Mouse (Mus musculus): ENCODE data around the gene Ifi27l2a. TPM values are rescaled to one million over a fixed set of nuclear protein-coding genes. Genes with fewer than 3 reads are reported as not detected.
"Not testable (repeated sequence)": the region's sequence is repeated elsewhere in the genome, so short reads cannot be mapped to it uniquely, and the experiment has no call there.

Ifi27l2a gene
- 433 and 468 TPM in 2 replicates for total RNA-seq (2015)
- total RNA-seq (2017), result 365 and 515 TPM in 2 replicates

DNA sequence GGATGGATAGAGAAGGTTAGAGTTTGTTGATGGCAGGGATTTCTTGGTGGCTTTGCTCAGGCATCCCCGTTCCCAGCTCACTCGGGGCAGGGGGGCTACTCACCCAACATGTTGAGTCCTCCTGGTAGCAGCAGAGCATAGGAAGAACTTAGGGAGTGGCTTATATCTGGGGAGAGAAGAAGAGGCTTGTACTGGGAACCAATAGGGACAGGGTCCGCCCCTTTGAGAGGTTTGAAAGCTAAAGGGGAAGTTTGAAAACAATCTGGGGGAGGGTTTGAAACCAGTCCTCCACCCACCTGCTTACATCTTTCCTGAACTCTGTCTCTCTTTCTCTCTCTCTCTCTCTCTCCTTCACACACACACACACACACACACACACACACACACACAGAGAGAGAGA, at the start of gene Ifi27l2a:
Gene Ifi27l2a (minus strand): TSS at position 157 of the 400 bp plus-strand sequence.
- ATAC-seq (ENCODE audit: poor library complexity, severe bottlenecking), result peak; percentile 91

DNA sequence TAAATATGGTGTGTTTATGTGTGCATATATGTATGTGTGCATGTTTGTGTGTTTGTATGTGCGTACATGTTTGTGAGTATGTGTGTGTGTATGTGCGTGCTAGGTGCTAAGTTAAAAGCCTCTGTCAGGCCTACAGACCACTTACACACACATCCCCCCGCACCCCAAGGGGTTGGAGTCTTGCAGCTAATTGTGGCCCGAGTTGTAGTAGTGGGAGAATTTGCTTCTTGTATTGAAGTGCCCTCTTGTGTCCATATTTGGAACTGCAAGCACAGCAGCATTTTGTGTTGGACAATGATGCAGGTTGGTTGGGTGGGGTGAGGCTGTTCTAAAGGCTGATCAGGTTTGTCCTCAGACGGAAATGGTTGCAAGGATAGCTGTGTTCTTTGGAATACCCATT, 49.3 kb upstream of the Ifi27l2a start:
- peak; percentile 76 for ATAC-seq (ENCODE audit: poor library complexity, severe bottlenecking)

- ATAC-seq (ENCODE audit: poor library complexity, severe bottlenecking), result no peak
These were observed 47.7 kb upstream of the Ifi27l2a start for GRCm38 (mm10) chr12:103491091-103491730.

DNA sequence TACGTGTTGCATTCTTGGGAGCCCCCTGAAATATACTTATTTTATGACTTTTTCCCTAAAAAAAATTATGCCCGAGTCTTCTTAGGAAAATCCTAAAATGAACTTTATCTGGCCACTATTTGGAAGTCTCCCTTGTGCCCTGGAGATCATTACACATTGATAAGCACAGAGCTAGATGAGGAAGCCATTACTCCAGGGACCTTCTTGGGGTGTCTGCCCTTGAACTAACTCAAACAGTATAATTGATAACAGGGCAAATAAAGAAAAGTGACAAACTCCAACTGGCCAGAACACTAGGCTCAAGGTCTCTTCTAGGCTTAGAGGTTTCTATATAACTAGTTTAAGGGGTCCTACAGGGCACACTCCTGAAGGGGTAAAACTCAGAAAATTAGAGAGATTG, 44.3 kb upstream of the Ifi27l2a start:
- no peak for ATAC-seq (ENCODE audit: poor library complexity, severe bottlenecking)

DNA sequence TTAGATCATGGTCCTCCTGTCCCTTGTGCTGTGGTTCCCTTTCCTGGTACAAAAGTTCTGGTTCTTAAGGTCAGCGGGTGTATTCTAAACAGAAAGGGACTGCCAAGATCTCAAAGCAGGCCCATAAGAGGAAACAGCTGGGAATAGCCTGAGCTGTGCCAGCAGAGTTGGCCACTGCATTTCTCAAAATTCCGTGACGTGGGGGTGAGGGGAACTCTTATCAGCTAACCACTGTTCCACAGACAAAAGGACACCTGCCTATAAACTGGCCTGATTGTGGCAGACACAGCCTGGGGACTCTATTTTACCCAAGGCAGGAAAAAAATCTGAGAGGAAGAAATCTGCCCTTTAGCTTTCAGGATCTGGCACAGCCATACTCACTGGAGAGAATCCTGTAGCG, 43.8 kb upstream of the Ifi27l2a start:
- ATAC-seq (ENCODE audit: poor library complexity, severe bottlenecking), result no peak

DNA sequence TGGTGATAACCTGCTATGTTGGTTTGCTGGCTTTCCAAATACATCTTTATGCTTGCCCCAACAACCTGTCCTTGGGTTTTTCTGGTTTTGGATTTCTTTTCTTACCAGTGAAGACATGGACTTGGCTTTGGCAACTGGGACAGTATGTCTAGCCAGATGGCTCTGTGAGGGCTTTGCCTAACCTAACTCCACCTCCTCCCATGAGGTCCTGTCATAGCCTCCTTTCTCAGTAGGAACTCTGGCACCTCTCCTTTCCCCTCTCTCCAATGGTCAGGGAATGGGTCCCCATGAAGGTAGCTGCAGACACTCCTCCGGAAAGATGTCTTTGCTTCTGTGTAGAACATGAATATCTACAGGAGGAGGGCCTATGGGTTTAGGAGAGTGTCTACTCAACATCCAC, 43.2 kb upstream of the Ifi27l2a start:
- no peak for ATAC-seq (ENCODE audit: poor library complexity, severe bottlenecking)

DNA sequence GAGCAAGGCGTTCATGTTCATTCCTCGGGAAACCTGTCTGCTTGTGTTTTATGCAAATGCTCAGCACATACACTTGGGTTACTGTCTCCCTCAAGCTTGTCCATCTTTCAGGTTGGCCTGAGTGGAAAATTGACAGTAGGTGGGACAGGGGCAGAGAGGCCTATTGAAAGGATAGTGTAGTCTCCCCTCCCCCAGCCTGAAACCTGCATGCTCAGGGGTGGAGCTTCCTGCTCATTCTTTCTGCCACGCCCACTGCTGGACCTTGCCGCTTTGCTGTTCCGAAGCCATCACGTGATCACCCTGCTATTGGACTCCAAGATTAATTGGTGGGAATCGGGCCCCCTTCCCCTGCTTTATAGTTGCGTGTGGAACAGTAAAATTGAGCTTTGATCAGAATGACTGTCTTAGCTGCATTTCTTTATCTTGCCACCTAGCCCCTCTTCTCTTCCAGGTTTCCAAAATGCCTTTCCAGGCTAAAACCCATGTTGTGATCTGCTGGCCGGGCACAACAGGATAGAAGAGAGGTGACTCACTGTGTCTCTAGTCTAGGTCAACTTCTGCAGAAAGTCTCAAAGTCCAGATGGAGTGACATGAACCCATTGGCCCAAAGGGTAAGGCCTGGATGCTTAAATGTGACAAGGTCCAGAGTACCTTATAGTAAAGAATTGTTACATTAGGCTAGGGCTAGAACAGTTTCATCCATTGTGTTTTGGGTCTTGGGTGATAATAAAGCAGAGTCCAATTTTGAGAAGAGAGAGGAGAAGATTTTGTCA, 40.9 kb upstream of the Ifi27l2a start:
- ATAC-seq (ENCODE audit: poor library complexity, severe bottlenecking), result not testable (repeated sequence)

- ATAC-seq (ENCODE audit: poor library complexity, severe bottlenecking), result no peak
These were observed 39.3 kb upstream of the Ifi27l2a start for GRCm38 (mm10) chr12:103482781-103483180.

DNA sequence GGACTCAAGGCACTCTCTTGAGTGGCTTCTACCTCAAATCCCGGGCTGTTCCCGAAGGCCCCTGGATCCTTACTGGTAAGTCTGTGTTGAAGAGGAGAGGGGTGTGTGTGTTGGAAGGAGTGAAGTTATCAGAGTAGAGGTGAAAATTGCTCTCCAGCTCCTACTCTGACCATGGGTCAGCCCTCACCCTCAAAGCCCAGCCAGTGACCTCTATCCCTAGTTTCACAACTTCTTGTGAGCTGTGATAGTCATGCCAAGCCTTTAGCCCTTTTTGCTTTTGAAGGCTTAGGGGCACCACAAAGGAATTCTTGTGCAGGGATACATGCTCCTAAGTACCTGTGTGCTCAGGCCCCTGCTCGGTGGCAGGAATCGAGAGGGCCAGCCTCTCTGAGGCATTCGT, 38.2 kb upstream of the Ifi27l2a start:
- ATAC-seq (ENCODE audit: poor library complexity, severe bottlenecking), result no peak

GRCm38 (mm10) chr12:103477461-103478015, 34.1 kb upstream of the Ifi27l2a start:
- ATAC-seq (ENCODE audit: poor library complexity, severe bottlenecking), result no peak

- no peak for ATAC-seq (ENCODE audit: poor library complexity, severe bottlenecking)
These were observed 33.4 kb upstream of the Ifi27l2a start for GRCm38 (mm10) chr12:103476779-103477389.

- ATAC-seq (ENCODE audit: poor library complexity, severe bottlenecking), result no peak
These were observed 31.0 kb upstream of the Ifi27l2a start for GRCm38 (mm10) chr12:103474481-103474880.

DNA sequence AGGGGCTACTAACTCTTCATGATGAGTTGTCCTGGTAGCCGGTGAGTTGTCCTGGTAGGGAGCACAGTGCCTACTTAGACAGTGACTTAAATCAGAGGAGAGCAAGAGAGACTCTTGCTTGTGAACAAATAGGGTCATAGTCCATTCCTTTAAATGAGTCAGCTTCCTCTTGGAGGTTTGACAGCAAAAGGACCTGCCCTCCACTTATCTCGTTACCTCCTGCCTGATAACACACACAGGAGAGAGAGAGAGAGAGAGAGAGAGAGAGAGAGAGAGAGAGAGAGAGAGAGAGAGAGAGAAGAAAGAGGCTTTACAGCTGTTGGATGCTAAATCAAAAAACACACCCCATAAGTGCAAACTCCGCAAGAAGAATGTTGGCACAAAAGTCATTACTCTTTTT, 13.7 kb upstream of the Ifi27l2a start, which contains the start of gene Ifi27l2b:
Gene Ifi27l2b (minus strand): TSS at position 84 of the 400 bp plus-strand sequence.
- ATAC-seq (ENCODE audit: poor library complexity, severe bottlenecking), result no peak

- ATAC-seq (ENCODE audit: poor library complexity, severe bottlenecking), result not testable (repeated sequence)
These were observed 13.2 kb upstream of the Ifi27l2a start for GRCm38 (mm10) chr12:103456727-103457126.

- no peak for ATAC-seq (ENCODE audit: poor library complexity, severe bottlenecking)
These were observed 9.9 kb upstream of the Ifi27l2a start for GRCm38 (mm10) chr12:103453361-103453760.

DNA sequence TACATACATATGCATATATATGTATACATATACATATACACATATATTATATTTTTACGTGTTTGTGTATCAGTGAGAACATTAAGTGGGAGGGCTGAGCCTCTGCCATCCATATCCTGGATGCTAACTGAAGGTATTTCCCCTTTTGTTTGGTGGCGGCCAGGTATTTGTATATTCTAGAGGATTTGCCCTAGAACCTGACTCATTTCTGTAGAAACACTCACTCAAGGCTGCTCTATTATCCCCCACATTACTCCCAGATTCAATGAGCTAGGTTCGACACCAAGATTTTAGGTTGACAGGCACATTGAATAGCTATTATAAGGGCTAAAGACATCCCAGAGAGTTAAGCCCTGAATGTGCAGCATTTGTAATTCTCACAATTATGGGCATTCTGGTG, 1.6 kb upstream of the Ifi27l2a start:
- ATAC-seq (ENCODE audit: poor library complexity, severe bottlenecking), result no peak

GRCm38 (mm10) chr12:103444261-103444660, 781 bp upstream of the Ifi27l2a start:
- ATAC-seq (ENCODE audit: poor library complexity, severe bottlenecking), result not testable (repeated sequence)

GRCm38 (mm10) chr12:103437601-103438000, 5.9 kb downstream of the Ifi27l2a start:
- peak; percentile 39 for ATAC-seq (ENCODE audit: poor library complexity, severe bottlenecking)

DNA sequence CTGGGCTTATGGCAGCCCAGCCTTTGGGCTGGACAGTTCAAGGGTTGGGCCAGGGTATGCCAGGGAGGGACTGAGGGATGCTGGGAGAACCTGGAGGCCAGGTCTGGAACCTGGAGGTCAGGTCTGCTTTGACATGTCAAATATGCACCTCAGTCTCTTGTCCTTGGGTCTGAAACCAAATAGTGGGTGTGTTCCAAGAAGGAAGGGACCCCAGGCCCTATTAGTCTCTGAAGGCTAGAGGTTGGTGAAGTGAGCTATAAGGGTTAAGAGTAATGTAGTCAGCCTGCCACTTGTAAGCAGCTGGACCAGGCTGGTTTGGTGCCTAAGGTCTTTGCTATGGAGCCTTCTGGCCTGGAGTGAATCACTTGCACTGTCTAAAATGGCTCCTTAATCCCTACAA, 8.6 kb downstream of the Ifi27l2a start:
- ATAC-seq (ENCODE audit: poor library complexity, severe bottlenecking), result no peak

DNA sequence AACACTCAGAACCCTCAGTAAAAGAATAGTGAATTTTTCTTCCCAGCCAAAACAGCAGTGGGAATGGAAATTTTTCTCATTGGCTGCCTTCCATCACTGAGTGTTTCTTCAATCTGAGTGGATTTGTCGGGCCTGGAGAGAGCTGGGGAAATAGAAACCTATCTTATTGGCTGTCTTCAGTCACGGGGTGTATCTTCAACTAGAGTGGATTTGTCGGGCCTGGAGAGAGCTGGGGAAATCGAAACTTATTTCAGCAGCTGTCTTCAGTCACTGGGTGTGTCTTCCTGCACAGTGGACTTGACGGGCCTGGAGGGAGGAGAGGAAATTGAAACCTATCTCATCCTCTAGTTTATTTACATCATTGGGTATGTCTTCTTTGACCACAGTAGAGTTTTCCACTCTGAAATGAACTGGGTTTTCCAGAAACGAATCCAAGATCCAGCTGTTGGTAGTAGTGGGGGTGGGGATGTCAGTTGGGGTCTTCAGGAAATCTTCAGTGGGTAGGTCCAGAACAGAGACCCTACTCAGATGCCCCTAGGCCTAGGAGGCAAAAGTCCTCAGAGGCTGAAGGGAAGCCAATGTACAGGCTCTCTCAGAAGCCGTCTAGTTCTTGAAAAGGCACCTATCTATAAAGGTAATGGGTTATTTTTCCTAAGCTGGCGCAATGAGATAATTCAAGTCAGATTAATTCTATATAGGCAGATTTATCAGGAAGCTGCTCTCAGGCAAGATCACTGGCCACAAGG, 9.3 kb downstream of the Ifi27l2a start, which contains the start of gene Ifi27:
Gene Ifi27 (plus strand): TSS at position 226 of the 746 bp plus-strand sequence.
- peak; percentile 94 for ATAC-seq (ENCODE audit: poor library complexity, severe bottlenecking)

- ATAC-seq (ENCODE audit: poor library complexity, severe bottlenecking), result no peak
These were observed 10.1 kb downstream of the Ifi27l2a start for GRCm38 (mm10) chr12:103433430-103433829.
